Mouse (Mus musculus) hindbrain, embryonic 16.5 days (tissue): ENCODE measurements around the gene Wsb2. TPM values are rescaled to one million over a fixed set of nuclear protein-coding genes. Genes with fewer than 3 reads are reported as not detected.
A peak's percentile ranks its signal among the peaks of the same experiment; 100 is the strongest.
"Not testable (repeated sequence)": the region's sequence is repeated elsewhere in the genome, so short reads cannot be mapped to it uniquely, and the experiment has no call there.

Experiments used
- ATAC-seq: fragments of 200-750 bp; cut with Nextera tagmentation; 2 replicates; pipeline ENCODE4 v1.8.0; 2017; ENCODE audit warnings: moderate TSS enrichment, moderate library complexity
- H3K27ac ChIP-seq: fragments of 300-500 bp; sonication (generic); 2 replicates; pipeline ENCODE4 v1.5.1; 2014; ENCODE audit warnings: low read depth, mild to moderate bottlenecking, control low read depth, low read length, moderate library complexity
- H3K27me3 ChIP-seq: fragments of 300-500 bp; sonication (generic); replicated peaks from 2 replicates; pipeline ENCODE4 v1.6.1; 2014; ENCODE audit warnings: low read length; ENCODE audit not compliant: control insufficient read depth, insufficient read depth
- H3K36me3 ChIP-seq: fragments of 300-500 bp; sonication (generic); 2 replicates; pipeline ENCODE4 v1.6.1; 2014; ENCODE audit warnings: mild to moderate bottlenecking, low read length, moderate library complexity, mixed read lengths; ENCODE audit not compliant: control insufficient read depth, insufficient read depth
- H3K4me1 ChIP-seq: fragments of 300-500 bp; sonication (generic); 2 replicates; pipeline ENCODE4 v1.6.1; 2014; ENCODE audit warnings: low read depth, low read length; ENCODE audit not compliant: control insufficient read depth, insufficient read depth
- H3K4me2 ChIP-seq: fragments of 300-500 bp; sonication (generic); 2 replicates; pipeline ENCODE4 v1.6.1; 2014; ENCODE audit warnings: mild to moderate bottlenecking, low read length, control low read depth, moderate library complexity
- H3K4me3 ChIP-seq: fragments of 300-500 bp; sonication (generic); 2 replicates; pipeline ENCODE4 v1.5.1; 2014; ENCODE audit warnings: mild to moderate bottlenecking, low read length, control low read depth, moderate library complexity
- H3K9ac ChIP-seq: fragments of 300-500 bp; sonication (generic); 2 replicates; pipeline ENCODE4 v1.6.1; 2014; ENCODE audit warnings: low read depth, mild to moderate bottlenecking, control low read depth, low read length, moderate library complexity
- H3K9me3 ChIP-seq: fragments of 300-500 bp; sonication (generic); 2 replicates; pipeline ENCODE4 v1.6.1; 2014; ENCODE audit warnings: mild to moderate bottlenecking, low read length, moderate library complexity; ENCODE audit not compliant: control insufficient read depth
- whole genome bisulfite sequencing: fragments of 180-500 bp; shearing (Covaris S2); extraction: QIAGEN DNeasy Blood & Tissue Kit; methylation state at CpG from one replicate; pipeline ENCODE4 v1.1.7; 2014; 5-methylcytosine and 5-hydroxymethylcytosine counted together
- polyA plus RNA-seq: library from polyadenylated mRNA; unstranded; fragments of >200 nt; fragmentation: Nextera tagmentation; extraction: Ambion mirVana; gene quantifications from 2 replicates; pipeline ENCODE4 v1.2.1, GENCODE M21; 2015

Wsb2 gene
- polyA plus RNA-seq, 1 experiment from 2014 or later: 200 TPM

DNA sequence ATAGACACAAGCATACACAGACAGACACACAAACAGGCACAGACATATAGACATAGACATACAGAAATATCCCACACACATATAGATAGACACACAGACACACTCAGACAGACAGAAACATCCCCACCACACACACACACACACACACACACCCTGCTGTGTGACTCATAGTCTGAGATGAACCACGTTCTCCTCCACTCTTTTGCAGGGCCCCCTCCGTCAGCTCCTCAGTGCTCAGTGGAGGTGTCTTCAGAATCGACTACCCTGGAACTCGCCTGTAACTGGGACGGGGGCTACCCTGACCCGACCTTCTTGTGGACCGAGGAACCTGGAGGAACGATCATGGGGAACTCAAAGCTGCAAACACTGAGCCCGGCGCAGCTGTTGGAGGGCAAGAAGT is 19.1 kb upstream of the Wsb2 start:
- Histone ChIP-seq H3K27ac (no peak overlapping the region), H3K4me1 (no peaks in the 10 kb centered on the region), H3K9me3 (peaks cover 7% of the 10 kb centered on the region; the same call in 1 of the 2 replicates), H3K4me2 (no peak overlapping the region), H3K36me3 (no peaks in the 10 kb centered on the region), H3K4me3 (no peak overlapping the region), H3K9ac (no peak overlapping the region), H3K27me3 (no peaks in the 10 kb centered on the region)
- ATAC-seq: no peak
- 88% methylated on average over 10 of the region's 10 CpGs for WGBS

DNA sequence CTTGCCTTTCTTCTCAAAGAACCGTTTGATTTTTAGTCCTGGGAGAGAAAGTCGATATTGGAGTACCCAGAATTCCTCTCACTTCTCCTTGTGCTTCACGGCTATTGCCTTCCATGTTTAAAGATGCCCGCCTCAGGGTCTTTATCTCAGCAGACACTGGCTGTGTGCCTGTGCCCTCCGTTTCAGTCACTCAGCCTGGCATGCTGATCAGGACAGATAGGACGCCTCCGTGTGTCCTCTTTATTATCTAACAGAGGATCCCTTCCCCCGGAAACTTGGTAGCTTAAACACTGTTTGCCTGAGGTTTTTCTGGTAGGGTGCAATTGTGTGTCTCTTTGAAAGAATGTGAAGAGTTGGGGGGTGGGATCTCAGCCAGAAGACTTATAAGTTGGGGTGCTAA is 18.6 kb upstream of the Wsb2 start:
- Histone ChIP-seq H3K9me3 (peaks cover 7% of the 10 kb centered on the region; the same call in 1 of the 2 replicates), H3K27ac (no peak overlapping the region), H3K4me2 (no peak overlapping the region), H3K4me1 (no peaks in the 10 kb centered on the region), H3K36me3 (no peaks in the 10 kb centered on the region), H3K9ac (no peak overlapping the region), H3K4me3 (no peak overlapping the region), H3K27me3 (no peaks in the 10 kb centered on the region)
- whole genome bisulfite sequencing: 86% methylated on average over 8 of the region's 8 CpGs
- no peak for ATAC-seq

DNA sequence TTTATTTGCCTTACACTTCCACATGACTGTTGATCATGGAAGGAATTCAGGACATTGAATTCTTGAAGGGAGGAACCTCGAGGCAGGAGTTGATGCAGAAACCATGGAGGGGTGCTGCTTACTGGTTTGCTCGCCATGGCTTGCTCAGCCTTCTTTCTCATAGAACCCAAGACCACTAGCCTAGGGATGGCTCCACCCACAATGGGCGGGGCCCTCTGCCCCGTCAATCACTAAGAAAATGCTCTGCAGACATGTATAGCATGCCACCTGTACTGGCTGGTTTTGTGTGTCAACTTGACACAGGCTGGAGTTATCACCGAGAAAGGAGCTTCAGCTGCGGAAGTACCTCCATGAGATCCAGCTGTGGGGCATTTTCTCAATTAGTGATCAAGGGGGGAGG is 17.0 kb upstream of the Wsb2 start:
- H3K4me2 ChIP-seq: no peak overlapping the region
- ATAC-seq: no peak
- H3K27me3 ChIP-seq: no peaks in the 10 kb centered on the region
- H3K9me3 ChIP-seq: peaks cover 3% of the 10 kb centered on the region; the same call in 1 of the 2 replicates
- no peak overlapping the region for H3K4me3 ChIP-seq
- no peaks in the 10 kb centered on the region for H3K4me1 ChIP-seq
- no peak overlapping the region for H3K9ac ChIP-seq
- H3K27ac ChIP-seq: no peak overlapping the region
- H3K36me3 ChIP-seq: no peaks in the 10 kb centered on the region
- WGBS: 81% methylated on average over 6 of the region's 6 CpGs

DNA sequence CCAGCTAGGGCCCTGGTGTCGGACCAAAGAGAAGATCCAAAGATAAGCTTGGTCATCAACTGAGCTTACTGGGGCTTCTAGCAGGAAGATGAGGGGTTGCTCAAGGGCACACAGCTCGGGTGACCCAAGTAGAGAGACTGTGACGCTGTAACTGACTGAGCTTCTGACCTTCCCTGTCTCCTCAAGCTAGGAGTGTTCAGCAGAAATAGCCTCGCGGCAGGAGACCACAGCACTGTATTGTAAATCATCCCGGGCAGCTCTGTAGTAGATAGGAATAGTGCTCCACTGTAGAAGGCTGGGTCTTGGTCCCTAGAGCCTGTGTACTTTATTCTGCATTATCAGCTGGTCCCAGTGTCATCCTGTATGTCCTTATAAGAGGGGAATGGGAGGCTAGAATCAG is 15.2 kb upstream of the Wsb2 start:
- Histone ChIP-seq H3K27ac (no peak overlapping the region), H3K4me2 (no peak overlapping the region), H3K27me3 (no peaks in the 10 kb centered on the region), H3K4me3 (no peak overlapping the region), H3K36me3 (no peaks in the 10 kb centered on the region), H3K9ac (no peak overlapping the region), H3K4me1 (no peaks in the 10 kb centered on the region), H3K9me3 (peaks cover under 1% of the 10 kb centered on the region; the same call in 1 of the 2 replicates)
- 84% methylated on average over 6 of the region's 6 CpGs for WGBS
- no peak for ATAC-seq

DNA sequence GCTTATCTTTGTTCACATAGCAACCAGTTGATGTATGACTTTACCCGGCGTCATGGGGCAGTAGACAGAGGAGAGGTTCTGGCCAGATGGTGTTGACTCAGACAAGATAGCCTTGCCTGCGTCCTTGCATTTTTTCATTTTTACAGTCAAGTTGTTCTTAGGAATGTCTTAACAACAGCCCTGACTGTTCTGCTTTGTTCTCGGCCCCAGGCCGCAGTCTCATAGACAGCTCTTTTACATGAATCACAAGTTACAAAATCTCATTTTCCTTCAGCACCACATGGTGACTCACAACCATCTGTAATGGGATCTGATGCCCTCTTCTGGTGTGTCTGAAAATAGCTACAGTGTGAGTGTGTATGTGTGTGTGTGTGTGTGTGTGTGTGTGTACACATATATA is 12.6 kb upstream of the Wsb2 start:
- not testable (repeated sequence) for H3K27ac ChIP-seq, H3K4me2 ChIP-seq
- 85% methylated on average over 5 of the region's 5 CpGs for WGBS

DNA sequence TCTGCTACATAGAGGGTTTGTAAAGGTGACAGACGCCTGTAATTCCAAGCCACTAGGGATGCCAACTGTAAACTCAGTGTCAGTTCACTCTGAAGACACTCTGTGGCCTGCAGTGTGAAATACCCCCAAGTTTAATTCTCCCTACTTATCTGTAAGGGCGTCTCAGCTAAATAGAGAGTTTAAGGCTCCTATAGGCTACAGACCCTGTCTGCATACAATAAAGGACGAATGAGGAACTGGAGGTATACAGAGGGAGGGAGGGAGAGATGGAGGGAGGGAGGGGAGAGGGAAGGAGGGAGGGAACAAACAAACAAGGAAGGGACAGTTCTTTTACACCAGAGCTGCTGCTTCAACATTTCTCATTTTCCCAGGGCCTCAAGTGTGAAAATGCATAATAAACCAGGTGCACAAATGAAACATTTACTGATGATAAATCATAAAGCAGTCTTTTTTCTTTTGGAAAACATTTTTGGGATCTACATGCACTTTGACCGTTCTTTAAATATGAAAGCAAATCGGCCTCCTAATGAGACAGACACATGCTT is 11.6 kb upstream of the Wsb2 start:
- Histone ChIP-seq H3K4me3 (no peak overlapping the region), H3K9me3 (no peaks in the 10 kb centered on the region), H3K27me3 (no peaks in the 10 kb centered on the region), H3K36me3 (no peaks in the 10 kb centered on the region), H3K4me1 (no peaks in the 10 kb centered on the region), H3K9ac (no peak overlapping the region), H3K27ac (no peak overlapping the region), H3K4me2 (no peak overlapping the region)
- WGBS: 79% methylated on average over 5 of the region's 5 CpGs
- ATAC-seq: no peak

More for the DNA sequence above, 12.6 kb upstream of the Wsb2 start:
- H3K9me3 ChIP-seq, H3K9ac ChIP-seq, H3K36me3 ChIP-seq, H3K27me3 ChIP-seq, H3K4me1 ChIP-seq, ATAC-seq, H3K4me3 ChIP-seq: not testable (repeated sequence)

DNA sequence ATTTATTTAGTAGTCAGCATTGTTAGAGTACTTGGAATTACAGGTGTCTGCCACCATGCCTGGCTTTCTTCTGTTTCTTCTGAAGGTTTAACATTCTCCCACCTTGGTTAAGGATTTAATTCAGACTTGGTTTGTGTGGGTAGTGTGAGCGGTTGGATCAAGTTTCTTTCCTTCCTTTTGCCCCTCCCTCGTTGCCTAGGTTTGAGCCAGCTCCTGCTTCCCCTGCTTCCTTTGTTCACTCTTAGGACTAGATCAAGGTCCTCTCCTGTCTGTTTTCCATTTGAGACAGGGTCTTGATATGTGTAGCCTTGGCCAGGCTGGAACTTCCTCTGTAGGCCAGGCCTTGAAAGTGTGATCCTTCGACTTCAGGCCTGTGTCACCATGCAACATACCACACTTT is 10.8 kb upstream of the Wsb2 start:
- Histone ChIP-seq H3K9ac (no peak overlapping the region), H3K36me3 (no peaks in the 10 kb centered on the region), H3K4me2 (no peak overlapping the region), H3K27ac (no peak overlapping the region), H3K9me3 (no peaks in the 10 kb centered on the region), H3K27me3 (no peaks in the 10 kb centered on the region), H3K4me3 (no peak overlapping the region), H3K4me1 (no peaks in the 10 kb centered on the region)
- ATAC-seq: no peak
- WGBS: 65% methylated on average over 3 of the region's 3 CpGs

DNA sequence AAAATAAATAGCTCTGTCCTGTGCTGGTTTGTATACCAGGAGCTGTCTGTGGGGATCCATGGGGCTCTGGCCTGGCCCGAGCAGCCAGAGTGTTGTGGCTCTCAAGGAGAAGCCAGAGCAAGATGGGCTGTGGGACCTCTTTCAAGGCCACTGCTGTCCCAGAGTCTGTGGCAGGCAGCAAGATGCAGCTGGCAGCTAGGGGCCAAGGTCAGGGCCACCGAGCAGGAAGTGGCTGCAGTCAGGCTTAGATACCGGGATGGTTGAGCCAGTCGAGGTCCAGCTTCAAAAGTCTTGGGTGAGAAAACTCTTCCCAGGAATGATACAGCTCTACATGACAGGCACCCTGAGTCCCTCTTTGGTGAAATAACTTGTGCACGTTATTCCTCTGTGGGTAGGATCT is 10.1 kb upstream of the Wsb2 start:
- H3K4me1 ChIP-seq: no peaks in the 10 kb centered on the region
- H3K27ac ChIP-seq: no peak overlapping the region
- H3K4me2 ChIP-seq: no peak overlapping the region
- WGBS: 81% methylated on average over 5 of the region's 5 CpGs
- ATAC-seq: no peak
- no peak overlapping the region for H3K9ac ChIP-seq
- H3K9me3 ChIP-seq: no peaks in the 10 kb centered on the region
- H3K27me3 ChIP-seq: no peaks in the 10 kb centered on the region
- H3K36me3 ChIP-seq: no peaks in the 10 kb centered on the region
- no peak overlapping the region for H3K4me3 ChIP-seq

DNA sequence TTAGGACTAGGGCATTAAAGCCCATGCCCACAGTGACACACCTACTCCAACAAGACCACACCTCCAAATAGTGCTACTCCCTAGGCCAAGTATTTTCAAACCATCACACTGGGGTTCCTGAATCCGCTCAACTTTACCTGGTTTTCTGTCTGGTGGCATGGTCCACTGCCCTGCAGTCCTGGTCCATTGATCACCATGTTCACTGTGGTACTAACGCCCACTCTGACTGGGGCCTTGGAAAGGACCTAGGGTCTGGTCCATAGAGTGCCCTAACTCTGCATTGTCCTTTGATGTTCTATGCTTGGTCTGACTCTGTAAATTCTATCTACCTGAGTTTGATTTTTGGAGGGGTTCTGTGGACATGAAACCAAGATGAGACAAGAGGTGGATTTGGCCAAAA is 9.3 kb upstream of the Wsb2 start:
- H3K27ac ChIP-seq: no peak overlapping the region
- H3K9me3 ChIP-seq: no peaks in the 10 kb centered on the region
- H3K27me3 ChIP-seq: no peaks in the 10 kb centered on the region
- H3K36me3 ChIP-seq: no peaks in the 10 kb centered on the region
- no peak for ATAC-seq
- no peaks in the 10 kb centered on the region for H3K4me1 ChIP-seq
- no peak overlapping the region for H3K9ac ChIP-seq
- no peak overlapping the region for H3K4me3 ChIP-seq
- H3K4me2 ChIP-seq: peak overlapping the region; percentile 25; the same call in 1 of the 2 replicates
- 93% methylated on average over 2 of the region's 2 CpGs for WGBS

DNA sequence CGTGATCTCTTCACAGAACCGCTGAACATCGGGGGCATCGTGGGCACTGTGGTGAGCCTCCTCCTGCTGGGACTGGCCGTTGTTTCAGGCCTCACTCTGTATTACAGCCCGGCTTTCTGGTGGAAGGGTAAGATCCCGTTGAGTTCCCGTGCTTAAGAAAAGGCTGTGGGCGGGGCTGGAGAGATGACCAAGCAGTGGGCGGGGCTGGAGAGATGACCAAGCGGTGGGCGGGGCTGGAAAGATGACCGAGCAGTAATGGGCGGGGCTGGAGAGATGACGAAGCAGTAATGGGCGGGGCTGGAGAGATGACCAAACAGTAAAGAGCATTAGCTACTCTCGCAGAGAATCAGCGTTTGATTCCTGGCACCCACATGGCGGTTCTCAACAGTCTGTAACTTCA is 8.8 kb upstream of the Wsb2 start:
- Histone ChIP-seq H3K4me3 (no peak overlapping the region), H3K27ac (no peak overlapping the region), H3K27me3 (no peaks in the 10 kb centered on the region), H3K9ac (no peak overlapping the region), H3K9me3 (no peaks in the 10 kb centered on the region), H3K4me1 (no peaks in the 10 kb centered on the region), H3K36me3 (no peaks in the 10 kb centered on the region), H3K4me2 (peak overlapping the region; percentile 32; the same call in 1 of the 2 replicates)
- ATAC-seq: peak; percentile 50; the same call in 1 of the 2 replicates
- 29% methylated on average over 19 of the region's 19 CpGs for WGBS
